Mouse (Mus musculus) lung, embryonic 15.5 days (tissue): ENCODE measurements around the gene Fnbp4. TPM values are rescaled to one million over a fixed set of nuclear protein-coding genes. Genes with fewer than 3 reads are reported as not detected.

Experiments used
- polyA plus RNA-seq: library from polyadenylated mRNA; unstranded; fragments of >200 nt; fragmentation: Nextera tagmentation; extraction: Ambion mirVana; gene quantifications from 2 replicates; pipeline ENCODE4 v1.2.1, GENCODE M21; 2015

The Fnbp4 gene
- polyA plus RNA-seq, 1 experiment from 2014 or later = 89.0 TPM

Other genes starting within 250 kb of the Fnbp4 start
- gene Ptprj, start 164.7 kb upstream of the Fnbp4 start, polyA plus RNA-seq = 3.4 TPM in 2 replicates
- gene Nup160, start 68.2 kb upstream of the Fnbp4 start, polyA plus RNA-seq = 45.0 and 52.5 TPM in 2 replicates
- gene Agbl2, start 37.4 kb downstream of the Fnbp4 start, polyA plus RNA-seq = 1.2 and 1.5 TPM in 2 replicates
- 208 and 209 TPM in 2 replicates for gene Mtch2, start 101.8 kb downstream of the Fnbp4 start, polyA plus RNA-seq
- gene C1qtnf4, start 140.5 kb downstream of the Fnbp4 start, polyA plus RNA-seq = 4.0 TPM in 2 replicates
- 36.8 and 37.8 TPM in 2 replicates for gene Kbtbd4, start 159.4 kb downstream of the Fnbp4 start, polyA plus RNA-seq
- 199 and 207 TPM in 2 replicates for gene Ndufs3, start 159.5 kb downstream of the Fnbp4 start, polyA plus RNA-seq
- gene Celf1, start 195.0 kb downstream of the Fnbp4 start, polyA plus RNA-seq = 80.7 and 81.8 TPM in 2 replicates